Mouse (Mus musculus): ENCODE measurements around the gene Fut1.

Fut1 gene

GRCm38 (mm10) chr7:45617042-45617695 is at the start of gene Fut1:
Fut1 (plus strand) TSS chr7:45617289.
- in situ Hi-C loops (cut with MboI, MseI) = no loop called here

- in situ Hi-C loops (cut with MboI, MseI) = no loop called here
Measured at GRCm38 (mm10) chr7:45567780-45568516, 49.1 kb upstream of the Fut1 start.

DNA sequence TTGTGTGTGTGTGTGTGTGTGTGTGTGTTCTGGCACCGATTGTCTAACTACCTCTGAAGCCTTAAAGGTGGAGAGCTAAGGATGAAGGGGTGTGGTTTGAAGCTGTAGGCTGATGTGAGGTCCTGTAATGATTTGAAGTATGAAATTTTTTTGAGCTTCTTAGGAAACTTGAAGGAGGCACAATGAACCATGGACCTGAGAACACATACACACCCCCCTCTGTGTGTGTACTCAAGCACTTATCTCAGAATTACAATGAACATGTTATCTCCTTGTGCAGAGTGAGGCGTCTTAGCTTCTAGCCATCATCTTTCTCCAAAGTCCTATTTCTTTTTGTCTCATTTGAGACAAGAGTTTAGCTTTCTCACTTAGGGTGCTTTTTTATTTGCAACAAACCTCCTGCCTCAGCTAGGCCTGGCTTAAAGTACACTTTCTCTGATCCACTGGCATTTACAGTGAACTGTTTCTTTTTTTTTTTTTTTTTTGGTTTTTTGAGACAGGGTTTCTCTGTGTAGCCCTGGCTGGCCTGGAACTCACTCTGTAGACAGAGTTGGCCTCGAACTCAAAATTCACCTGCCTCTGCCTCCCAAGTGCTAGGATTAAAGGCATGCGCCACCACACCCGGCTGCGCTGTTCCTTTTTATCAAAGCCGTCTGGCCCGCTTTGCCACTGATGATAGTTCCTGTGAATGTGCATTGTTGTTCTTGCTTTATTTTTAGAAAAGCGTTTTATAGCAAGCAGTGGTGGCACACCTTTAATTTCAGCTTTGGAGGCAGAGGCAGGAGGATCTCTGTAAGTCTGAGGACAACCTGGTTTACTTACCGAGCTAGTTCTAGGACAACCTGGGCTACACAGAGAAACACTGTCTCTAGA is 48.3 kb upstream of the Fut1 start:
- in situ Hi-C loops (cut with MboI, MseI) = no loop called here

DNA sequence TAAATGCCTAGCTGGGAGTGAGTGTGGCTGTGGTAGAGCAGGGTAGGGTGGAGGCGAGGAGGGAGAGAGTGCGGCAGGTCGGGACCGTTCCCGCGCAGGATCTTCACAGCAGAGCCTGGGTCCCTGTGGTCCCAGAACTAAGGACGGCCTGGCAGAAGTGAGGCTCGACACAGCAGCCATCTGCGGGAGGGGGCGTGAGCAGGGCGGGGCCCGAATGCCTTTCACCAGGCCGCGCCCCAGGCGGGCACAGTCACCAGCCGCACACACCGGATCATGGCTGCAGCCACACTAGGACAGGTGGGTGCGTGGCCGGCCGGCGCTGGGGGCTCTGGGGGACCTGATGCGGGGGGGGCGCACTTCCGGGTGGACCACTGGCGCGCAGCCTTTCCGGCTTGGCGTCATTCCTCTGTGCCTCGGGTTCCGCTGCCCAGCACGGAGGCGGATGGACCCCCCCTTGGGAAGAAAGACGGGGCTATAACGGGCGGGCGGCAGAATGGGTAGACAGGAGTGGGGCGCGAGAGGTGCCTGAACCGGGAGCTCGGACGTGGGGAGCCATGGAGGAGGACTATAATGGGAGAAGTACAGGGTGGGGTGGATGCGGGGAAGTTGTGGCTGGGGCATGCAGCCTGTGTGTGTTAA is 46.9 kb upstream of the Fut1 start, which contains the start of gene Bcat2:
Gene Bcat2 (plus strand): TSS at position 51 of the 639 bp plus-strand sequence.
- in situ Hi-C loops (cut with MboI, MseI) = no loop called here

- in situ Hi-C loops (cut with MboI, MseI) = no loop called here
Measured at GRCm38 (mm10) chr7:45571966-45572365, 45.1 kb upstream of the Fut1 start.

DNA sequence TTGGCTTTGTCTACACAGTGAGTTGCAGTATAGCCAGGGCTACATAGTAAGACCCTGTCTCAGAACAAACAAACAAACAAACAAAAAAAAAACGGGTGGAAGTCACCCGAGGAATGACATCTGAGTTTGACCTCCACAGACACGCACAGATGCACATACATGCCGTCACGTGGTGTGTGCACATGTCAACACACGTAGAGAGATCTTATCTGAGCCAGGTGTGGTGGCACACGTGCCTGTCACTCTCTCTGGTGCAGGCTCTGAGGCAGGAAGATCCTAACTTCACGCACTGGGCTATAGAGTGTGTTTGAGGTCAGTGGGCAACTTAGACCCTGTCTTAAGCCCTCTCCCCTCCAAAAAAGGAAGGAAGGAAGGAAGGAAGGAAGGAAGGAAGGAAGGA is 43.1 kb upstream of the Fut1 start:
- in situ Hi-C loops (cut with MboI, MseI) = no loop called here

GRCm38 (mm10) chr7:45574472-45575379 is 42.4 kb upstream of the Fut1 start:
- in situ Hi-C loops (cut with MboI, MseI) = no loop called here

DNA sequence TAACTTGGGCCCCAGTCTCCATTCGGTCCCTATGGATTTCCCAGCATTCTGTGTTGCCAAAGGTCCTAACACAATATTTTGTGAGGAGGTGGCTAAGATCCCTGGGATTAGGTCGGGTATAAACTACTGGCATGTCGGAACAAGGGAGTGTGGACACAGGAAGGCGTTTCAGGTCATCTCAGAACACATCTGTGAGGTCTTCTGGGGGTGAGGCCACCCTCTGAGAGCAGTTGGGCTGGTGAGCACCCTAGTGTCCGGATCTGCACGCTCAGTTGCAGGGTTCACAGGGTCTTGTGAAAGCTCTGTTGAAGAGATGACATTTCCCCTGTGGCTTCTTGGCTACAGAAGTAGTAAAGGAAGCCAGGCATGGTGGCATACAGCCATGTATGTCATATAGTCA is 31.2 kb upstream of the Fut1 start:
- in situ Hi-C loops (cut with MboI, MseI) = no loop called here

DNA sequence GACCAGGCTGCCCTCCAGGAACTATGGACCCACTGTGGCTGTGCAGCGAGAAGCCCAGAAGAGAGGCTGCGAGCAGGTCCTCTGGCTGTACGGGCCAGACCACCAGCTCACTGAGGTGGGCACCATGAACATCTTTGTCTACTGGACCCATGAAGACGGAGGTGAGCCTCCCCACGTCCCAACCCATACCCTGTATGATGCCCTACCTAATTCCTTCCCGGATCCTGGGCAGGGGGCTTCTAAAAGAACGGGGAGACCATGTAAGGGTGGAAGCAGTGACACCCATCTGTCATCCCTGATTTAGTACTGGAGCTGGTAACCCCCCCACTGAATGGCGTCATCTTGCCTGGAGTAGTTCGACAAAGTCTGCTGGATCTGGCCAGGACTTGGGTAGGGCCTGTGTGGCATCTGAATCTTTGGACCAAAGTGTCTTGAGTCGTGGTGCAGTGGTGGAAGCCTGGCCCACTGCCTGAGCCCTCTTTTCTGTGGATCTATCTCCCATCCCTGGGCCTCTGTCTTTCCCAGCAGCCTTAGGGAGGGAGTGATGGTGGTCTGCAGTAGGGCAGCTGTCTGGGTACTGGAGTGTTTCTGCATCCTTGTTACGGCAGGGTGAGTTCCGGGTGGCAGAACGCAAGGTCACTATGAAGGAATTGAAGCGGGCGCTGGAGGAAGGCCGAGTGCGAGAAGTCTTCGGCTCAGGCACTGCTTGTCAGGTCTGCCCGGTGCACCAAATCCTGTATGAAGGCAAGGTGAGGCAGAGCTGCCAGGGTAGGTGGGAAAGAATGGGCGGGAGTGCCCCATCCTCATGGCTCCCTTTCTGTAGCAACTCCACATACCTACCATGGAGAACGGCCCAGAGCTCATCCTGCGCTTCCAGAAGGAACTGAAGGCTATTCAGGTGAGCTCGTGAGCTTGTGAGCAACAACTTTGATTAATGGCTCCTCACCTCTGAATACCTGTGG is 29.2 kb upstream of the Fut1 start:
- in situ Hi-C loops (cut with MboI, MseI) = no loop called here

DNA sequence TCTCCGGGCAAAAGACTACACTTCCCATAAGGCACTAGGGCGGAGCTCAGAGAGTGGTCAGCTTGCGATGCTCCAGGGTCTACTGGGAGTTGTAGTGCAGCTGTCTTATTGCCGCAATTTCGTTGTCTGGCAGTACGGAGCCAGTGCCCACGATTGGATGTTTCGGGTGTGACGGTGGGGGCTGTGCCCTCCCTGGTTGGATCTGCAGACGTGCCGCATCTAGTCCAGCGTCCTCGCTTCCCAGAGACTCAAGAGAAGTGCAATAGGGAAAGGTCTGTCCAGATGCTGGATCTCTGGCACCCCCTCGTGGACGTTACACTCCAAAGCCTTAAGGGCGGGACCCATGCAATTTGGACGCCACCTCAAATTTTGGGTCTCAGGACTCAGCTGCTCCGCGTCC is 27.9 kb upstream of the Fut1 start:
- in situ Hi-C loops (cut with MboI, MseI) = no loop called here

GRCm38 (mm10) chr7:45589898-45590297 is 27.2 kb upstream of the Fut1 start:
- in situ Hi-C loops (cut with MboI, MseI) = loop anchor here (5.0 to 10.0 kb wide), 2 partner anchors 38 to 1205 kb away; partner anchors contain the start of genes Gtf2h1, Hps5 and Hsd17b14

- in situ Hi-C loops (cut with MboI, MseI) = loop anchor here (5.0 to 10.0 kb wide), 2 partner anchors 39 to 1204 kb away; partner anchors contain the start of genes Gtf2h1, Hps5 and Hsd17b14
Measured at GRCm38 (mm10) chr7:45590874-45591273, 26.2 kb upstream of the Fut1 start.

DNA sequence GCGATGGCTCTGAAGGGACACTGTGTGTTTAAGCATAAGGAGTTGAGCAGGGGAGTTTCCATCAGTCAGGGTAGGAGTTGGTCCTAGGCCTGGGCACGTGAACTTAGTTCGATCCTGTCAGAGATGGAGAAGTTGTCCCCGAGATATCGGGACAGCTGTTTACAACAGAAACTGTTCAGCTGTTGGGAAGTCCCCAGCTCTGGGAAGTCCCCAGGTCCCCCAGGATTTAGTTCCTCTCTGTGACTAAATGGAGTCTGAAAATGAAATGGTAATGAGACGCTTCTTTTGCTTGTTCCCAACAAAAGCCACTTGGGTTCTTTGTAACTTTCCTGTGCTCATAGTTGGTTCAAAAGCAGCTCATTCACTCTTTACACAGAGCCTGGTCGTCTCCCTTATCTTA is 25.2 kb upstream of the Fut1 start:
- in situ Hi-C loops (cut with MboI, MseI) = loop anchor here (5.0 to 10.0 kb wide), 2 partner anchors 40 to 1203 kb away; partner anchors contain the start of genes Gtf2h1, Hps5 and Hsd17b14

- in situ Hi-C loops (cut with MboI, MseI) = loop anchor here (5.0 to 10.0 kb wide), 2 partner anchors 41 to 1202 kb away; partner anchors contain the start of genes Gtf2h1, Hps5 and Hsd17b14
Measured at GRCm38 (mm10) chr7:45593118-45593815, 23.8 kb upstream of the Fut1 start.

DNA sequence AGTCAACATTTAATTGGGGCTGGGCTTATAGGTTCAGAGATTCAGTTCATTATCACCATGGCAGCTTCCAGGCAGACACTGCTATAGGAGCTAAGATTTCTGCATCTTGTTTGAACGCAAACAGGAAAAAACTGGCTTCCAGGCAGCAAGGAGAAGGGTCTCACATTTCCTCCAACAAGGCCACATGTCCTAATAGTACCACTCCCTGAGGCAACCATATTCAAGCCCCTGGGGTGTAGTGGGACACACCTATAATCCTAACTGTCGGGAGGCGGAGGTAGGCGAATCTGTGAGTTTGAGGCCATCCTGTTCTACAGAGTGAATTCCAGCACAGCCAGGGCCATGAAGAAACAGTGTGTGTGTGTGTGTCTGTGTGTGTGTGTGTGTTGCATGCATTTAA is 21.9 kb upstream of the Fut1 start:
- in situ Hi-C loops (cut with MboI, MseI) = loop anchor here (10.0 kb wide), 1 partner anchor 1200 kb away; the partner anchor contains the start of genes Gtf2h1 and Hps5

DNA sequence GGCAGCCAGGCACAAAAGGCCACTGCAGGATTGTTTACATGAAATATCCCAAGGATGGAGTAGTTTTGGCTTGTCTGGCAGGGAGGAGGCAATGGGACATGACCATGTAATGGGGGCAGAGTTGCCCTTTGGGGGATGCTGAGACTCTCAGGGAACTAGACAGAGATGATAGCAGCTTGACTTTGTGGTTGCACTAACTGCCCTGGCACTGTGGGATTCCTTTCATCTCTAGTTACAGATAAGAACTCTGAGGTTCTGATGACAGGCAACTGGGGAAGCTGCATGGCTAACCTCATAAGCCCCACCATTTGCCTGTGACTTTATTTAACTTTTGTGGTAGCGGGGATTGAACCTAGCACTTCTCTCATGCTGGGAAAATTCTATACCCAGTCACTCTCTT is 21.0 kb upstream of the Fut1 start:
- in situ Hi-C loops (cut with MboI, MseI) = loop anchor here (10.0 kb wide), 1 partner anchor 1199 kb away; the partner anchor contains the start of genes Gtf2h1 and Hps5

DNA sequence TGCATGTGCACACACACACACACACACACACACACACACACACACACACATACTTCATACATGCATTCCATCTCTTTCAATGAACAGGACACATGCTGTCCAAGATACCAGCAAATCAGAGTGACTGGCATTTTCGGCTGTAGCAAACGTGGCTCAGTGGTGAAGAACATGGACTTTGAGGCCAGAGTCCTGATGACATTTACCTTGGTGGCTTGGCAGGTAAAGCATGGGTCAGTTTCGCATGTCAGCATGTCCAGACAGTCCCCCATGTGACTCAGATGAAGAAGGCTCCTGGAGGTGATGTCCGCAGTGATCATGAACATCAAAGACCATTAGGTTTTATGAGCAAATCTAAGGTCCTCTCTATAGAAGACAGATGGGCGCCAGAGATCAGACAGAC is 20.1 kb upstream of the Fut1 start:
- in situ Hi-C loops (cut with MboI, MseI) = loop anchor here (10.0 kb wide), 1 partner anchor 1198 kb away; the partner anchor contains the start of genes Gtf2h1 and Hps5

- in situ Hi-C loops (cut with MboI, MseI) = loop anchor here (10.0 kb wide), 1 partner anchor 1197 kb away; the partner anchor contains the start of genes Gtf2h1 and Hps5
Measured at GRCm38 (mm10) chr7:45597527-45597926, 19.6 kb upstream of the Fut1 start.

Measured in T-helper 2 cell (primary cell).